Mouse (Mus musculus) left cerebral cortex, adult 9 months (tissue): ENCODE results near the gene Olfr520.
"Not testable (repeated sequence)": the region's sequence is repeated elsewhere in the genome, so short reads cannot be mapped to it uniquely, and the experiment has no call there.

Experiments used
- DNase-seq, 2 experiments: peaks; one replicate each; pipeline ENCODE4 v3.0.0; 2022; ENCODE audit warnings: low spot score in 2 of 2

Gene Olfr520

DNA sequence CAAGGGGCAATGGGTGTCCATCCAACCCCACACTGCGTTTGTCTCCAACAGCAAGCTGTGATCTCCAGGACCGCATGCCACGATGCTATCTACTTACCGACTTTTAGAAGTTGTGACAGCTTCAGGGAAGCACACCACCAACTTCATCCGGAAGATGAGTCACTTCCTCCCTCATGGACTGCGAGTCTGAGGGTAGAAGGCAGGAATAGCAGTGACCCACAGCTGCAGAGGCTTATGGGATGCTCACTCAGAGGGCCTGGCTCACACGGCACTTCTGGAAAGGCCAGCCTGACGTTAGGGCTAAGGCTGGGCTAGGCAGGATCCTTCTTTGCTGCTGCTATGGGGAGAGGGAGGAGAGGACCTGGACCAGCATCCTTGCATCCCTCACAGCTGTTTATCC is 18.9 kb upstream of the Olfr520 start, which contains the start of gene Slco2b1:
Slco2b1 (minus strand) TSS at position 175 of the 400 bp plus-strand sequence.
- DNase-seq, result no peak

DNA sequence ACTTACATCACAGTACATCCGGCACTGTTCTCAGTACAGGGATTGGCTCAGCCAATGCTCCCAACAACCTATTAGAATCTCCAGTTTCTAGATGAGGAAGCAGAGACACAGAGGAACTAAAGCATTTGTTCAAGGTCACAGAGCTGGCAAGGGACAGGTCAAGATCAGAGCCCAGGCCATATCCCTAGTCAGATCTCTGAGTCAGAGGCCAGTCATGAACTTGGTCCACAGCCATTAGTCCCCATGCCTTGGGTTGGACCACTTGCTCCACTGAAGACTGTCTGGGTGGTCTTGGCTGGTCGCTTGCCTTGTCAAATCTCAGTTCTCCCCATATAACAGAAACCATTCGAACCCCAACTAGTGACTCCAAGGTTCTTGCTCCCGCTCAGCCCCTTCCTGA is 17.6 kb upstream of the Olfr520 start:
- no peak for DNase-seq

DNA sequence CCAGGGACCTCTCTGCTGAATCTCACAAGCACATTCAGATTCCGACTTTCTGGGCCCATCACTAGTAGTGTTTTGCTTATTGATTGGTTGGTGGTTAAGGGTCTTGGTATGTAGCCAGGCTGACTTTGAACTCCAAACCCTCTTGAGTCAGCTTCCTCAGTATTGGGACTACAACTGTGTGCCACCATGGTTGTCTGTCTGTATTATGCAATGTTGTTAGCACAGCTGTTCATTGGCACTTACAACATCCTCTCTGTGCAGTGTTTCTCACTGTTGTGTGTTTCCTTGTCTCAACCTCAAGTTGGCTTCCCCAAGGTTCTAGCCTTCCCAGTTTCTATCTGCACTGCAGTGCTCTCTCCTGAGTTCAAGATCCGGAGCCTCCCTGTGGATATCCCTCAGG is 13.5 kb upstream of the Olfr520 start:
- DNase-seq, result no peak

DNA sequence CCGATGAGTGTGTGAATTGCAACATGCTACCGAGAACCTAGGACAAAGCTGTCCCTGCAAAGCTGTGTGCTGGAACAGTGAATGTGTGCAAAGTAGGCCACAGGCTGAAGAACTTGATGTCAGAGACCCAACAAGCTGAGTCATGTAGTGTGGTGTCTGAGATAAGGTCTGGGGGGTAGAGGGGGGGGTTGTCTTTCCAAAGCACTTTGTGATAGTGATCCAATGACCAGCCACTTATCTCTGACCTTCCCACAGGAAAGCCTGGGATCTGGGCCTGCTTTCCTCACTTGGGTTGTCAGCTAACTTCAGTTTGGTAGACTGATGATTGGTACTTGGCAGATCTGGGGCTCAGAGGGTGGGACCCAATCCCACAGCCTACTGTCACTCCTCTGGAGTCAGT is 4.5 kb downstream of the Olfr520 start:
- DNase-seq, result no peak

DNA sequence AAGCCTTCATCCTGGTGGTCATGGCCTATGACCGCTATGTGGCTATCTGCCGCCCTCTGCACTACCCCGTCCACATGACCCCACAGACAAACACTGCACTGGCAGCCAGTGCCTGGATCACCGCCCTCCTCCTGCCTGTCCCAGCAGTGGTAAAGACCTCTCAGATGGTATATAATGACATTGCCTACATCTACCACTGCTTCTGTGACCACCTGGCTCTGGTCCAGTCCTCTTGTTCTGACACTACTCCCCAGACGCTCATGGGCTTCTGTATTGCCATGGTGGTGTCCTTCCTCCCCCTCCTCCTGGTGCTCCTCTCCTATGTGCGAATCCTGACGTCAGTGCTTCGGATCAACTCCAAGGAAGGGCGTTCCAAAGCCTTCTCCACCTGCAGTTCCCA is 5.4 kb downstream of the Olfr520 start:
- not testable (repeated sequence) for DNase-seq

GRCm38 (mm10) chr7:99739276-99739675 is 9.2 kb downstream of the Olfr520 start:
- peak; percentile 3 to 14 for DNase-seq

- no peak for DNase-seq
These were observed 33.1 kb downstream of the Olfr520 start, which contains the start of gene Olfr521 for GRCm38 (mm10) chr7:99763207-99763606. Olfr521 (plus strand) TSS chr7:99763507.

- DNase-seq, result peak in 1 of 2 experiments; percentile 12
These were observed 51.3 kb downstream of the Olfr520 start for GRCm38 (mm10) chr7:99781385-99781784.

DNA sequence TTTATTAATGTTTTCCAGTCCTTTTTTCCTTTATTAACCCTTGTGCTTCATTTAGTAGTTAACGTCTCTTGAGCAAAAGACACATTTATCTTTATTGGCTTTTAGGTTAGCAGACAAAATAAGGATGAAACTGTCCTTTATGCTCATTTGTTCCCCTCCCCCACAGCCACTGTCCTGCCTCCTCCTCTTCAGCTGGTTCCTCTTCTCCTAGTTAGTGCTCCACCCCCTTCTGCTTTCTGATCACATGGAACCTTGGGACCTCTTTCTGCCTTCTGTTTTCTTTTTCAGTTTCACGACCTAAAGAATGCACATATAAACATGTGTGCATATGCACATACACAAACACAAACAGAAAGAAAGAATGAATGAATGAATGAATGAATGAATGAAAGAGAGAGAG is 51.8 kb downstream of the Olfr520 start:
- DNase-seq, result no peak

- DNase-seq, result no peak
These were observed 53.3 kb downstream of the Olfr520 start for GRCm38 (mm10) chr7:99783421-99783820.

GRCm38 (mm10) chr7:99785553-99785952 is 55.5 kb downstream of the Olfr520 start:
- DNase-seq, result no peak
